Mouse (Mus musculus) stomach, postnatal 0 days (tissue): ENCODE measurements around the gene Negr1. TPM values are rescaled to one million over a fixed set of nuclear protein-coding genes. Genes with fewer than 3 reads are reported as not detected.

ENCODE experiments used
- ATAC-seq: fragments of 200-750 bp; cut with Nextera tagmentation; 2 replicates; pipeline ENCODE4 v1.8.0; 2017; ENCODE audit not compliant: low FRiP score, low TSS enrichment
- DNase-seq: peaks from one replicate; pipeline ENCODE4 v3.0.0-alpha.2; 2016; ENCODE audit warnings: low spot score
- H3K27ac ChIP-seq: fragments of 300-500 bp; sonication (generic); replicated peaks from 2 replicates; pipeline ENCODE4 v1.5.1; 2014; ENCODE audit warnings: mild to moderate bottlenecking, control low read depth
- H3K27me3 ChIP-seq: fragments of 300-500 bp; sonication (generic); 2 replicates; pipeline ENCODE4 v1.6.1; 2014; ENCODE audit warnings: low read length; ENCODE audit not compliant: control insufficient read depth, insufficient read depth
- H3K36me3 ChIP-seq: fragments of 300-500 bp; sonication (generic); 2 replicates; pipeline ENCODE4 v1.6.1; 2014; ENCODE audit warnings: low read length, mixed read lengths; ENCODE audit not compliant: control insufficient read depth, insufficient read depth
- H3K4me1 ChIP-seq: fragments of 300-500 bp; sonication (generic); replicated peaks from 2 replicates; pipeline ENCODE4 v1.6.1; 2014; ENCODE audit warnings: antibody characterized with exemption; ENCODE audit not compliant: control insufficient read depth, insufficient read depth
- H3K4me2 ChIP-seq: fragments of 300-500 bp; sonication (generic); replicated peaks from 2 replicates; pipeline ENCODE4 v1.6.1; 2014; ENCODE audit warnings: low read depth, mild to moderate bottlenecking, control low read depth, moderate library complexity
- H3K4me3 ChIP-seq: fragments of 300-500 bp; sonication (generic); 2 replicates; pipeline ENCODE4 v1.5.1; 2014; ENCODE audit warnings: low read depth, low read length, control low read depth
- H3K9ac ChIP-seq: fragments of 300-500 bp; sonication (generic); 2 replicates; pipeline ENCODE4 v1.6.1; 2014; ENCODE audit warnings: mild to moderate bottlenecking, low read length, control low read depth, mixed read lengths
- H3K9me3 ChIP-seq: fragments of 300-500 bp; sonication (generic); 2 replicates; pipeline ENCODE4 v1.6.1; 2016; ENCODE audit warnings: low read length; ENCODE audit not compliant: control insufficient read depth
- CTCF ChIP-seq: IDR thresholded peaks from 2 replicates; pipeline ENCODE4 v1.5.1; 2016; ENCODE audit warnings: antibody characterized with exemption, low read depth, mild to moderate bottlenecking, moderate library complexity
- EP300 ChIP-seq: optimal IDR thresholded peaks from 2 replicates; pipeline ENCODE3; 2016; ENCODE audit warnings: antibody characterized with exemption
- WGBS: fragments of 180-500 bp; shearing (Covaris S2); extraction: QIAGEN DNeasy Blood & Tissue Kit; methylation state at CpG from one replicate; pipeline ENCODE4 v1.1.7; 2014; 5-methylcytosine and 5-hydroxymethylcytosine counted together
- polyA plus RNA-seq: library from polyadenylated mRNA; unstranded; fragments of >200 nt; fragmentation: Nextera tagmentation; extraction: Ambion mirVana; gene quantifications from 2 replicates; pipeline ENCODE4 v1.2.1, GENCODE M21; 2015

Gene Negr1
- polyA plus RNA-seq, 1 experiment from 2014 or later = 1.5 TPM

GRCm38 (mm10) chr3:156883873-156884272, 322.3 kb downstream of the Negr1 start:
- Histone ChIP-seq H3K27me3 (no peaks in the 10 kb centered on the region), H3K36me3 (no peaks in the 10 kb centered on the region), H3K4me3 (no peak overlapping the region), H3K4me2 (no peak overlapping the region), H3K9me3 (no peaks in the 10 kb centered on the region), H3K4me1 (no peaks in the 10 kb centered on the region), H3K9ac (no peak overlapping the region), H3K27ac (no peak overlapping the region)
- TF ChIP-seq CTCF (no peak), EP300 (no peak)
- 92% methylated on average over 1 of the region's 1 CpGs for WGBS
- DNase-seq (no peak), ATAC-seq (no peak)

- Histone ChIP-seq H3K4me2 (no peak overlapping the region), H3K9ac (no peak overlapping the region), H3K4me3 (no peak overlapping the region), H3K27me3 (no peaks in the 10 kb centered on the region), H3K36me3 (no peaks in the 10 kb centered on the region), H3K27ac (no peak overlapping the region), H3K9me3 (no peaks in the 10 kb centered on the region), H3K4me1 (no peaks in the 10 kb centered on the region)
- ATAC-seq = no peak
- DNase-seq = no peak
- TF ChIP-seq CTCF (no peak), EP300 (no peak)
- WGBS = 85% methylated on average over 1 of the region's 1 CpGs
Measured at GRCm38 (mm10) chr3:156885689-156886088, 324.1 kb downstream of the Negr1 start.

DNA sequence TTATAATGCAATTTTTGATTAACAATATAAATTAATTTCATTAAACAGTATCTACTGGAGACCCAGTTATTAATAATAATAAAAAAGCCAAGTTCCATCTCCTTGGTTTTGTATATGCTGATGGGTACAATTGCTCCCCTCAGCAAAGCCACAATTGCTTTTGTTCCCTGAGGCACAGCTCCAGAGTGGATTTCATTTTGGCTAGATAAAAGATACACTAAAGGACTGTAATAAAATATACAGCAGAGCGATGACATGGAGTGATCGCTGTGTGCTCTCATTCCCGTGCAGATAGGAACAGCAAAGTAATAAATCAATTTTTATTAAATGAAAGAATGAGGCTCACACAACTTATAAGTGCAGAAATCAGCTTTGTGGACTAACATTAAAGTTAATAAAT, 325.3 kb downstream of the Negr1 start:
- Histone ChIP-seq H3K4me2 (no peak overlapping the region), H3K9me3 (no peaks in the 10 kb centered on the region), H3K4me1 (no peaks in the 10 kb centered on the region), H3K27me3 (no peaks in the 10 kb centered on the region), H3K9ac (no peak overlapping the region), H3K36me3 (no peaks in the 10 kb centered on the region), H3K4me3 (no peak overlapping the region), H3K27ac (no peak overlapping the region)
- no peak for ATAC-seq
- WGBS = 75% methylated on average over 3 of the region's 3 CpGs
- TF ChIP-seq CTCF = no peak
- no peak for TF ChIP-seq EP300
- DNase-seq = no peak

DNA sequence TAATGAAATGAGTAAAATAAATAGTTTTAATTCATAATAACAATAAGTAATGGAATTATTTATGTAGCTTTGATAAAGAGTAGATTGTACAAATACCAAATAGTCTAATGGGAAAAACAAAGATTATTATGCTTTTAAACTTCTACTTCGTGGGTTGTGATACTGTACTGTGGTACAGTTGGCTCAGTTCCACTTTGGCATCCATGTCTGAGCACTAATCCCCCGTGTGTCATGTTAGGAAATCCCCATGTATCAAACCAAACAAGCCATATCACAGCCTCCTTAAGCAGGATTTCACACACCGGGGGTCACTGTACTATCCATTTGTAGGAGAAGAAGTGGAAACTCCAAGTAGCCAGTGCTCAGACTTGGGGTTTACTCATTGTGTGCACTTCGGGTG, 329.4 kb downstream of the Negr1 start:
- TF ChIP-seq EP300 (no peak), CTCF (no peak)
- no peaks in the 10 kb centered on the region for H3K9me3 ChIP-seq
- 49% methylated on average over 4 of the region's 4 CpGs for WGBS

DNA sequence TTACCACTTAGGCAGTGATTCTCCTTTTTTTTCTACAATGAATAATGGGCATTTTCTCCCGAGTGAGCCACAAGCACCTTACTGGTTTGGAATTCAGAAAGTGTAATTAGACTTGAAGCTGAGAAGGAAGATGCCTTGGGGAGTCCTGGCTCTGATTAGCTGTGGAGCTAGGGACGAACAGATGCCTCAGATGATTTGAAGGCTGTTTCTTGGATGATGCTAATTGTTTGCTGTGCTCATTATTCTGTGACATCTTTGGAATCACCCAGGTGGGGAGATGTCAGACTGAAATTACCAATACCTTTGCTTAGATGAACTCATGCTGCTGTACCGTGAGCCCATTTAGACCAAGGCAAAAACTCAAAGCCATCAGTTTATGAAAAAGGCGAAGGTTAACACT, 333.7 kb downstream of the Negr1 start:
- DNase-seq (no peak), ATAC-seq (no peak)
- H3K4me2 ChIP-seq = no peak overlapping the region
- no peaks in the 10 kb centered on the region for H3K4me1 ChIP-seq
- TF ChIP-seq CTCF (no peak), EP300 (no peak)
- no peaks in the 10 kb centered on the region for H3K9me3 ChIP-seq
- no peak overlapping the region for H3K4me3 ChIP-seq
- H3K9ac ChIP-seq = no peak overlapping the region
- WGBS = 55% methylated on average over 4 of the region's 4 CpGs
- no peaks in the 10 kb centered on the region for H3K36me3 ChIP-seq
- no peak overlapping the region for H3K27ac ChIP-seq
- H3K27me3 ChIP-seq = no peaks in the 10 kb centered on the region

More for the DNA sequence above, 329.4 kb downstream of the Negr1 start:
- Histone ChIP-seq H3K4me2 (no peak overlapping the region), H3K27me3 (no peaks in the 10 kb centered on the region), H3K9ac (no peak overlapping the region), H3K36me3 (no peaks in the 10 kb centered on the region), H3K4me1 (no peaks in the 10 kb centered on the region), H3K27ac (no peak overlapping the region), H3K4me3 (no peak overlapping the region)
- no peak for ATAC-seq
- DNase-seq = no peak

GRCm38 (mm10) chr3:156896106-156896505, 334.5 kb downstream of the Negr1 start:
- no peaks in the 10 kb centered on the region for H3K4me1 ChIP-seq
- H3K9me3 ChIP-seq = no peaks in the 10 kb centered on the region
- no peak overlapping the region for H3K4me2 ChIP-seq
- no peak for ATAC-seq
- no peak for TF ChIP-seq CTCF
- no peak for TF ChIP-seq EP300
- H3K9ac ChIP-seq = no peak overlapping the region
- DNase-seq = no peak
- no peak overlapping the region for H3K4me3 ChIP-seq
- H3K27me3 ChIP-seq = no peaks in the 10 kb centered on the region
- 63% methylated on average over 4 of the region's 4 CpGs for WGBS
- H3K27ac ChIP-seq = no peak overlapping the region
- no peaks in the 10 kb centered on the region for H3K36me3 ChIP-seq
